26 mouse cellular contexts compared by ENCODE assay signal in the genomic region with DNA sequence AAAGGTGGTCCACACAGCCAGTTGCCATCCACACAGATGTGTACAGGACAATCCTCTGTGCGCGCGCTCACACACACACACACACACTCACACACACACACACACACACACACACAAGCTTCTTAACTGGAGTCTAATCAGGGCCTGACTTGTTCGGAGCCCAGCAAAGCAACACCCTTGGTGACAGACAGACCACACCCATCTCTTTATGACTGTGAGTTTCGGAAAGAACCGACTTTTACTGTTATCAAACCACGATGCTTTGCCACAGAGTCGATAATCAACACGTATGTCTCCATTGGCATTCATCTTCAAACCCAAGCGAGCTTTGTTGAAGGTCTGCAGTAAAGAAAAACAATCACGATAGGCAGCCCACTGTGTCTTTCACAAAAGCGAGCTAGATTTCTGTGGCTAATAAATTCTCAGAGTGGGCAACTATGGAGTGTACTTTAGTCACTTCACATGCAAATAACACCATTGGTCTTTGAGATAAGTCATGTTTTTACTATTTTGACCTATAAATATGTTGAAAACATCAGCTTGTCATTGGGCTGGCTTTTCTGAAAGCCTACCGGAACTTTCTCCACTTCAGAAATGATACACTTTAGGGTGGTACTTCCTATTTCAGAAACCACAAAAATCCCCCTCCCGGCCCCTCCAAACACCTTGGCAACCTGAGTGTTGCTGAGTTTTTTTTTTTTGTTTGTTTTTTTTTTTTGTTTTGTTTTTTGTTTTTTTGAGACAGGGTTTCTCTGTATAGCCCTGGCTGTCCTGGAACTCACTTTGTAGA. TPM values are rescaled to one million over a fixed set of nuclear protein-coding genes. Genes with fewer than 3 reads are reported as not detected.
DNase-seq lines count a peak whose midpoint lies in the region; ATAC-seq and TF ChIP-seq lines count a peak whose summit lies in the region.
"Had no signal": no experiment of that assay in that cellular context is flagged by ENCODE, and none has a peak within 500 bp of the region (broad histone marks: within the 10 kb centered on the region; RNA-seq: fewer than 3 reads in every experiment).

No protein-coding gene starts in this region.

- H3K27me3 ChIP-seq in spleen, adult 2 months (ENCODE audit: control insufficient read depth, insufficient read depth, low read length), result no peaks in the 10 kb centered on the region
- H3K27me3 ChIP-seq in liver, embryonic 13.5 days, result no peaks in the 10 kb centered on the region
- H3K27me3 ChIP-seq in neural tube, embryonic 15.5 days (replicated peaks), result no peaks in the 10 kb centered on the region
- H3K27me3 ChIP-seq: heart, embryonic 15.5 days; midbrain, embryonic 12.5 days had no signal

- TF ChIP-seq POLR2A in spleen, adult 2 months (IDR thresholded peaks at IDR 0.05; ENCODE audit: low read depth, low read length), result no peak

- H3K27ac ChIP-seq in spleen, adult 2 months (ENCODE audit: insufficient read depth, low read length), result peak overlapping the region; percentile 61
- H3K27ac ChIP-seq in liver, embryonic 13.5 days, result no peak overlapping the region
- H3K27ac ChIP-seq in neural tube, embryonic 15.5 days (replicated peaks), result no peak overlapping the region
- H3K27ac ChIP-seq: heart, adult 2 months; heart, embryonic 15.5 days; hindbrain, embryonic 10.5 days; midbrain, embryonic 12.5 days had no signal

- no peak overlapping the region for H3K9ac ChIP-seq in liver, embryonic 13.5 days
- H3K9ac ChIP-seq in neural tube, embryonic 15.5 days (replicated peaks), result no peak overlapping the region
- H3K9ac ChIP-seq: heart, embryonic 15.5 days; midbrain, embryonic 12.5 days had no signal

- no peak for TF ChIP-seq CTCF in spleen, adult 2 months (IDR thresholded peaks at IDR 0.05; ENCODE audit: extremely low read depth, insufficient read depth, insufficient read length, insufficient replicate concordance)

- no peak overlapping the region for H3K4me3 ChIP-seq in spleen, adult 2 months (ENCODE audit: extremely low read depth, insufficient read depth, insufficient read length)
- H3K4me3 ChIP-seq in liver, embryonic 13.5 days (replicated peaks), result no peak overlapping the region
- H3K4me3 ChIP-seq in neural tube, embryonic 15.5 days (replicated peaks), result no peak overlapping the region
- H3K4me3 ChIP-seq: erythroblast, embryonic 14.5 days; heart, adult 2 months; heart, embryonic 15.5 days; hindbrain, embryonic 10.5 days; midbrain, embryonic 12.5 days had no signal

- H3K9me3 ChIP-seq in liver, embryonic 13.5 days (replicated peaks), result no peaks in the 10 kb centered on the region
- no peaks in the 10 kb centered on the region for H3K9me3 ChIP-seq in neural tube, embryonic 15.5 days (replicated peaks)
- H3K9me3 ChIP-seq: G1E; heart, embryonic 15.5 days; hindbrain, embryonic 10.5 days; midbrain, embryonic 12.5 days had no signal

- DNase-seq in spleen, adult 2 months (ENCODE audit: low read depth in 1 of 2, low spot score in 2 of 2), result peak in 1 of 2 experiments; percentile 54
- no peak for DNase-seq in spleen, adult 12 weeks (ENCODE audit: low spot score)
- peak; percentile 79 for DNase-seq in T-cell, adult 2 months (ENCODE audit: low spot score)
- no peak for DNase-seq in liver, embryonic 13.5 days
- DNase-seq in natural killer cell, adult 2 months (ENCODE audit: low spot score in 2 of 2), result peak; percentile 69 to 76
- DNase-seq in kidney, adult 8-10 months, result no peak
- DNase-seq in left cerebral cortex, postnatal 4 days, result no peak
- DNase-seq: adrenal gland, adult 8-10 months; cerebellum, postnatal 25 days; heart, adult 2 months had no signal

- no peaks in the 10 kb centered on the region for H3K36me3 ChIP-seq in spleen, adult 2 months (ENCODE audit: control insufficient read depth, insufficient read depth, low read length)
- no peaks in the 10 kb centered on the region for H3K36me3 ChIP-seq in liver, embryonic 13.5 days
- no peaks in the 10 kb centered on the region for H3K36me3 ChIP-seq in neural tube, embryonic 15.5 days
- H3K36me3 ChIP-seq: G1E; heart, embryonic 15.5 days; hindbrain, embryonic 10.5 days; midbrain, embryonic 12.5 days had no signal

- peak overlapping the region; percentile 25; the same call in 1 of the 2 replicates for H3K4me2 ChIP-seq in liver, embryonic 13.5 days
- no peak overlapping the region for H3K4me2 ChIP-seq in neural tube, embryonic 15.5 days
- H3K4me2 ChIP-seq: heart, embryonic 15.5 days; midbrain, embryonic 12.5 days had no signal

- intact Hi-C loops in left cerebral cortex, postnatal 4 days (cut with DNase I), result no loop called here

- 54% methylated on average over 14 of the region's 14 CpGs for WGBS in spleen, adult 2 months
- 26% methylated on average over 14 of the region's 14 CpGs for WGBS in liver, embryonic 13.5 days (ENCODE audit: insufficient replicate concordance)
- WGBS in neural tube, embryonic 15.5 days, result 71% methylated on average over 14 of the region's 14 CpGs

- peak; percentile 76 for ATAC-seq in liver, embryonic 13.5 days (ENCODE audit: low read depth)
- ATAC-seq in neural tube, embryonic 15.5 days (ENCODE audit: low FRiP score), result no peak
- ATAC-seq: forebrain, embryonic 16.5 days had no signal

- peaks cover 14% of the 10 kb centered on the region; the same call in 1 of the 2 replicates for H3K4me1 ChIP-seq in spleen, adult 2 months (ENCODE audit: control insufficient read depth, insufficient read depth, insufficient read length)
- peaks cover 56% of the 10 kb centered on the region for H3K4me1 ChIP-seq in liver, embryonic 13.5 days (replicated peaks)
- H3K4me1 ChIP-seq in neural tube, embryonic 15.5 days, result peaks cover 12% of the 10 kb centered on the region

RNA-seq across cellular contexts. Expression of a gene that starts 37.3 kb away (rescaled TPM):
- polyA plus RNA-seq in spleen, adult 2 months (2012; rRNA removed), result not detected in 2 replicates
- not detected in 2 replicates for polyA plus RNA-seq in liver, embryonic 13.5 days (2015; fragmentation: Nextera tagmentation; extraction: Ambion mirVana)
- not detected in 2 replicates for polyA plus RNA-seq in neural tube, embryonic 15.5 days (2015; fragmentation: Nextera tagmentation; extraction: Ambion mirVana)
- total RNA-seq in left cerebral cortex, postnatal 4 days (2021), result not detected
- total RNA-seq: adrenal gland, adult 8-10 months; G1E; gastrocnemius, adult 8-10 months; layer of hippocampus, postnatal 25 days; left cerebral cortex, postnatal 14 days; liver, adult 2 months had no signal
- polyA plus RNA-seq: embryonic facial prominence, embryonic 11.5 days; erythroblast, embryonic 14.5 days; forebrain, embryonic 16.5 days; G1E; hindbrain, embryonic 10.5 days; intestine, embryonic 14.5 days; kidney, embryonic 14.5 days; liver, adult 2 months; midbrain, embryonic 12.5 days; testis, adult 2 months; urinary bladder, adult 2 months had no signal

RNA-seq across cellular contexts. Expression of a gene that starts 58.3 kb away (rescaled TPM):
- polyA plus RNA-seq in spleen, adult 2 months (2012; rRNA removed), result 54.3 and 60.7 TPM in 2 replicates
- 3.5 and 3.8 TPM in 2 replicates for polyA plus RNA-seq in liver, embryonic 13.5 days (2015; fragmentation: Nextera tagmentation; extraction: Ambion mirVana)
- 31.1 and 35.7 TPM in 2 replicates for polyA plus RNA-seq in neural tube, embryonic 15.5 days (2015; fragmentation: Nextera tagmentation; extraction: Ambion mirVana)
- 100 to 1,000 TPM; 374 to 381 TPM for total RNA-seq in left cerebral cortex, postnatal 4 days (2021)

Comparison
In these comparisons a context has a peak if more than half of its experiments do, and no peak if none do; other contexts are left out.
1. DNase-seq: peak in T-cell, adult 2 months (single experiment) and natural killer cell, adult 2 months (2 of 2); none in spleen, adult 12 weeks (single experiment), liver, embryonic 13.5 days (single experiment), kidney, adult 8-10 months (0 of 2) and left cerebral cortex, postnatal 4 days (single experiment).